Mouse (Mus musculus) embryonic facial prominence, embryonic 11.5 days (tissue): Measurements from ENCODE around the gene Rab11fip3. TPM values are rescaled to one million over a fixed set of nuclear protein-coding genes. Genes with fewer than 3 reads are reported as not detected.

Source experiments
- ATAC-seq: fragments of 200-750 bp; cut with Nextera tagmentation; replicated peaks from 2 replicates; pipeline ENCODE4 v1.8.0; 2017; ENCODE audit warnings: low read depth; ENCODE audit not compliant: insufficient number of reproducible peaks, low FRiP score, low TSS enrichment
- DNase-seq: peaks from one replicate; pipeline ENCODE4 v3.0.0-alpha.2; 2015; ENCODE audit warnings: low spot score
- H3K27ac ChIP-seq: fragments of 300-500 bp; sonication (generic); replicated peaks from 2 replicates; pipeline ENCODE4 v1.5.1; 2014; ENCODE audit warnings: mild to moderate bottlenecking, low read depth, low read length, control low read depth
- H3K27me3 ChIP-seq: fragments of 300-500 bp; sonication (generic); 2 replicates; pipeline ENCODE4 v1.6.1; 2014; ENCODE audit warnings: mild to moderate bottlenecking, low read length, moderate library complexity, mixed read lengths; ENCODE audit not compliant: control insufficient read depth, insufficient read depth
- H3K36me3 ChIP-seq: fragments of 300-500 bp; sonication (generic); replicated peaks from 2 replicates; pipeline ENCODE4 v1.6.1; 2014; ENCODE audit warnings: low read depth, mild to moderate bottlenecking, low read length, moderate library complexity, mixed read lengths; ENCODE audit not compliant: control insufficient read depth, insufficient read depth
- H3K4me1 ChIP-seq: fragments of 300-500 bp; sonication (generic); 2 replicates; pipeline ENCODE4 v1.6.1; 2014; ENCODE audit warnings: low read length, mixed read lengths; ENCODE audit not compliant: control insufficient read depth, insufficient read depth
- H3K4me2 ChIP-seq: fragments of 300-500 bp; sonication (generic); 2 replicates; pipeline ENCODE4 v1.6.1; 2014; ENCODE audit warnings: low read depth, mild to moderate bottlenecking, control low read depth, low read length, moderate library complexity
- H3K4me3 ChIP-seq: fragments of 300-500 bp; sonication (generic); 2 replicates; pipeline ENCODE4 v1.5.1; 2014; ENCODE audit warnings: low read depth, low read length, control low read depth
- H3K9ac ChIP-seq: fragments of 300-500 bp; sonication (generic); replicated peaks from 2 replicates; pipeline ENCODE4 v1.6.1; 2014; ENCODE audit warnings: mild to moderate bottlenecking, control low read depth, low read length
- H3K9me3 ChIP-seq: fragments of 300-500 bp; sonication (generic); replicated peaks from 2 replicates; pipeline ENCODE4 v1.6.1; 2016; ENCODE audit warnings: mild to moderate bottlenecking, low read length, inconsistent platforms, mixed read lengths; ENCODE audit not compliant: control insufficient read depth
- WGBS: fragments of 180-500 bp; shearing (Covaris S2); extraction: QIAGEN DNeasy Blood & Tissue Kit; methylation state at CpG from one replicate; pipeline ENCODE4 v1.1.7; 2014; 5-methylcytosine and 5-hydroxymethylcytosine counted together
- polyA plus RNA-seq: library from polyadenylated mRNA; unstranded; fragments of >200 nt; fragmentation: Nextera tagmentation; extraction: Ambion mirVana; gene quantifications from 2 replicates; pipeline ENCODE4 v1.2.1, GENCODE M21; 2014

The Rab11fip3 gene
- polyA plus RNA-seq, 1 experiment from 2014 or later, result 12.9 TPM

- Histone ChIP-seq H3K27ac (no peak overlapping the region), H3K9ac (no peak overlapping the region), H3K4me2 (no peak overlapping the region), H3K9me3 (no peaks in the 10 kb centered on the region), H3K27me3 (no peaks in the 10 kb centered on the region), H3K36me3 (no peaks in the 10 kb centered on the region; the same call in 1 of the 2 replicates), H3K4me3 (no peak overlapping the region), H3K4me1 (no peaks in the 10 kb centered on the region)
- WGBS, result 92% methylated on average over 5 of the region's 5 CpGs
- DNase-seq, result no peak
- ATAC-seq, result no peak
These were observed 46.2 kb downstream of the Rab11fip3 start for GRCm38 (mm10) chr17:26023181-26023580.

GRCm38 (mm10) chr17:26021728-26022341 lies 47.5 kb downstream of the Rab11fip3 start:
- H3K36me3 ChIP-seq, result no peaks in the 10 kb centered on the region; the same call in 1 of the 2 replicates

GRCm38 (mm10) chr17:26020848-26021347 lies 48.5 kb downstream of the Rab11fip3 start:
- no peak overlapping the region for H3K27ac ChIP-seq
- H3K27me3 ChIP-seq, result no peaks in the 10 kb centered on the region
- H3K4me3 ChIP-seq, result no peak overlapping the region
- WGBS, result 91% methylated on average over 7 of the region's 7 CpGs
- no peak overlapping the region for H3K9ac ChIP-seq
- H3K36me3 ChIP-seq, result no peaks in the 10 kb centered on the region; the same call in 1 of the 2 replicates
- no peaks in the 10 kb centered on the region for H3K9me3 ChIP-seq
- DNase-seq (no peak), ATAC-seq (no peak)
- H3K4me1 ChIP-seq, result no peaks in the 10 kb centered on the region
- H3K4me2 ChIP-seq, result no peak overlapping the region

More at GRCm38 (mm10) chr17:26021728-26022341, 47.5 kb downstream of the Rab11fip3 start:
- H3K27me3 ChIP-seq, result no peaks in the 10 kb centered on the region
- H3K9me3 ChIP-seq, result no peaks in the 10 kb centered on the region
- ATAC-seq (no peak), DNase-seq (no peak)
- H3K4me1 ChIP-seq, result no peaks in the 10 kb centered on the region
- H3K4me3 ChIP-seq, result no peak overlapping the region
- H3K4me2 ChIP-seq, result no peak overlapping the region
- 78% methylated on average over 9 of the region's 9 CpGs for WGBS
- no peak overlapping the region for H3K9ac ChIP-seq
- no peak overlapping the region for H3K27ac ChIP-seq

- Histone ChIP-seq H3K9me3 (no peaks in the 10 kb centered on the region), H3K27me3 (no peaks in the 10 kb centered on the region), H3K4me3 (no peak overlapping the region), H3K9ac (no peak overlapping the region), H3K36me3 (peaks cover 5% of the 10 kb centered on the region), H3K4me1 (no peaks in the 10 kb centered on the region), H3K27ac (no peak overlapping the region), H3K4me2 (no peak overlapping the region)
- DNase-seq (no peak), ATAC-seq (no peak)
- WGBS, result 83% methylated on average over 3 of the region's 3 CpGs
These were observed 51.0 kb downstream of the Rab11fip3 start for GRCm38 (mm10) chr17:26018388-26018787.

GRCm38 (mm10) chr17:26017949-26018348 lies 51.4 kb downstream of the Rab11fip3 start:
- Histone ChIP-seq H3K27ac (no peak overlapping the region), H3K4me3 (no peak overlapping the region), H3K4me1 (no peaks in the 10 kb centered on the region), H3K36me3 (peaks cover 5% of the 10 kb centered on the region), H3K9ac (no peak overlapping the region), H3K9me3 (no peaks in the 10 kb centered on the region), H3K27me3 (no peaks in the 10 kb centered on the region), H3K4me2 (no peak overlapping the region)
- 82% methylated on average over 5 of the region's 5 CpGs for WGBS
- no peak for DNase-seq
- ATAC-seq, result no peak

- no peak overlapping the region for H3K4me3 ChIP-seq
- no peak overlapping the region for H3K27ac ChIP-seq
- DNase-seq (no peak), ATAC-seq (no peak)
- H3K4me1 ChIP-seq, result no peaks in the 10 kb centered on the region
- no peaks in the 10 kb centered on the region for H3K9me3 ChIP-seq
- 86% methylated on average over 3 of the region's 3 CpGs for WGBS
- H3K27me3 ChIP-seq, result no peaks in the 10 kb centered on the region
- no peak overlapping the region for H3K9ac ChIP-seq
- H3K36me3 ChIP-seq, result peaks cover 5% of the 10 kb centered on the region
- H3K4me2 ChIP-seq, result no peak overlapping the region
These were observed 52.3 kb downstream of the Rab11fip3 start for GRCm38 (mm10) chr17:26017021-26017420.

GRCm38 (mm10) chr17:26013711-26014110 lies 55.6 kb downstream of the Rab11fip3 start:
- no peaks in the 10 kb centered on the region for H3K4me1 ChIP-seq
- H3K27ac ChIP-seq, result no peak overlapping the region
- no peak overlapping the region for H3K4me3 ChIP-seq
- no peak overlapping the region for H3K4me2 ChIP-seq
- ATAC-seq, result no peak
- no peak overlapping the region for H3K9ac ChIP-seq
- peaks cover 5% of the 10 kb centered on the region for H3K36me3 ChIP-seq
- H3K27me3 ChIP-seq, result no peaks in the 10 kb centered on the region
- no peaks in the 10 kb centered on the region for H3K9me3 ChIP-seq
- WGBS, result 91% methylated on average over 10 of the region's 10 CpGs
- no peak for DNase-seq

- Histone ChIP-seq H3K36me3 (peaks cover 7% of the 10 kb centered on the region; the same call in 1 of the 2 replicates), H3K4me3 (no peak overlapping the region), H3K27me3 (no peaks in the 10 kb centered on the region), H3K9me3 (no peaks in the 10 kb centered on the region), H3K9ac (no peak overlapping the region), H3K27ac (no peak overlapping the region), H3K4me1 (no peaks in the 10 kb centered on the region), H3K4me2 (no peak overlapping the region)
- DNase-seq (peak; percentile 81), ATAC-seq (0 out of 2 replicates have a peak, but pooled peaks have one; percentile 35)
- WGBS, result 10% methylated on average over 15 of the region's 15 CpGs
These were observed 57.4 kb downstream of the Rab11fip3 start for GRCm38 (mm10) chr17:26011841-26012460.
